8 mouse cellular contexts compared by ENCODE assay signal in the genomic region with DNA sequence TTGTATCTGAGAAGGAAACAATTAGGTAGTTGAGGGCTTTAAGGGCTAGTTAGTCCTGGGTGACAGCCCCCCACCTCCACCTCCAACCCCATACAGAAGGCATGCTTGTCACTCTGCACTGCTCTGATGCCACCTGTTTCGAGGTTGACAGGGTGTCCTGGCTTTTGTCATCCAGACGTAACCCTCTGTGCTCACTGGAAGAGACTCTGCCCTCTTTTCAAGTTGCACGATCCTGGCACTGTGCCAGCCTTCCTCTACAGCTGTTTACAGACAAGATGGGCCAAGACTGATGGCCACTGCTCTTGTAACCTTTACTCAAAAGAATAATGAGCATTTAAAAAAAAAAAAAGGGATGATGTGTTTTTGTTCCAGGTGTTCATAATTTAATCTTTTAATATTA. TPM values are rescaled to one million over a fixed set of nuclear protein-coding genes. Genes with fewer than 3 reads are reported as not detected.
DNase-seq lines count a peak whose midpoint lies in the region; ATAC-seq lines count a peak whose summit lies in the region.

No protein-coding gene starts in this region.

- DNase-seq in kidney, adult 18-20 months: peak; percentile 49
- peak; percentile 67 for DNase-seq in adrenal gland, postnatal 10 days
- DNase-seq in lung, postnatal 10 days: peak; percentile 40
- DNase-seq in right cerebral cortex, postnatal 14 days: no peak
- no peak for DNase-seq in embryo, embryonic 9.5 days (ENCODE audit: extremely low spot score)

- H3K4me1 ChIP-seq in kidney, embryonic 16.5 days (ENCODE audit: insufficient read depth, low read length): peaks cover 9% of the 10 kb centered on the region; the same call in 1 of the 2 replicates
- H3K4me1 ChIP-seq in heart, embryonic 14.5 days (ENCODE audit: control insufficient read depth in 2 of 2, insufficient read depth in 2 of 2, low read length in 2 of 2): peaks cover 9 to 30% of the 10 kb centered on the region in 2 experiments

- no peak overlapping the region for H3K4me3 ChIP-seq in kidney, embryonic 16.5 days (ENCODE audit: low read length)
- H3K4me3 ChIP-seq in heart, embryonic 14.5 days (ENCODE audit: control insufficient read depth in 1 of 2, insufficient read depth in 1 of 2, low read depth in 1 of 2, low read length in 2 of 2): no peak overlapping the region

- H3K36me3 ChIP-seq in kidney, embryonic 16.5 days (ENCODE audit: insufficient read depth, low read length): peaks cover 32% of the 10 kb centered on the region
- peaks cover 46% of the 10 kb centered on the region for H3K36me3 ChIP-seq in heart, embryonic 14.5 days (ENCODE audit: control insufficient read depth, insufficient read depth, low read length)

- H3K9ac ChIP-seq in kidney, embryonic 16.5 days (replicated peaks; ENCODE audit: low read length): no peak overlapping the region
- no peak overlapping the region for H3K9ac ChIP-seq in heart, embryonic 14.5 days (ENCODE audit: low read length)

- no peaks in the 10 kb centered on the region for H3K9me3 ChIP-seq in kidney, embryonic 16.5 days (ENCODE audit: low read length)
- no peaks in the 10 kb centered on the region for H3K9me3 ChIP-seq in heart, embryonic 14.5 days (ENCODE audit: control insufficient read depth, low read length)

- 46% methylated on average over 3 of the region's 3 CpGs for WGBS in kidney, embryonic 16.5 days
- WGBS in heart, embryonic 14.5 days: 5% methylated on average over 3 of the region's 3 CpGs

- H3K27ac ChIP-seq in kidney, embryonic 16.5 days (ENCODE audit: low read length): no peak overlapping the region
- peak overlapping the region in 1 of 2 experiments; percentile 60; a peak in 1 of 4 replicates for H3K27ac ChIP-seq in heart, embryonic 14.5 days (replicated peaks in 1 of 2; ENCODE audit: control insufficient read depth in 1 of 2, insufficient read depth in 1 of 2, low read depth in 2 of 2, low read length in 2 of 2)

- H3K27me3 ChIP-seq in kidney, embryonic 16.5 days (ENCODE audit: insufficient read depth, low read length): peaks cover 5% of the 10 kb centered on the region
- peaks cover 16% of the 10 kb centered on the region; the same call in 1 of the 2 replicates for H3K27me3 ChIP-seq in heart, embryonic 14.5 days (ENCODE audit: control insufficient read depth, insufficient read depth, low read length)

- ATAC-seq in kidney, embryonic 16.5 days (ENCODE audit: low FRiP score, low TSS enrichment): no peak
- ATAC-seq in heart, embryonic 14.5 days (ENCODE audit: insufficient number of reproducible peaks, insufficient read depth, low FRiP score, low read depth): peak; percentile 76
- no peak for ATAC-seq in megakaryocyte-erythroid progenitor cell, adult 5-6 weeks (replicated peaks; ENCODE audit: low FRiP score, low TSS enrichment, poor library complexity, severe bottlenecking)

- H3K4me2 ChIP-seq in kidney, embryonic 16.5 days (replicated peaks; ENCODE audit: low read depth, low read length): no peak overlapping the region
- H3K4me2 ChIP-seq in heart, embryonic 14.5 days (ENCODE audit: low read length): no peak overlapping the region

RNA-seq across cellular contexts. Expression of a gene that starts 2.9 kb away (rescaled TPM):
- 3.4 and 3.6 TPM in 2 replicates for polyA plus RNA-seq in kidney, embryonic 16.5 days (2015; fragmentation: Nextera tagmentation; extraction: Ambion mirVana)
- total RNA-seq in adrenal gland, postnatal 10 days (2021): 1 to 10 TPM; 3.6 to 4.5 TPM
- 0.89 and 1.6 TPM in 2 replicates for polyA plus RNA-seq in heart, embryonic 14.5 days (2014; fragmentation: Nextera tagmentation; extraction: Ambion mirVana)
- total RNA-seq in megakaryocyte-erythroid progenitor cell, adult 5-6 weeks (2014; fragmentation: Nextera tagmentation): 0.42 TPM in 1 of 2 replicates, not detected in the other
- not detected in 2 replicates for total RNA-seq in megakaryocyte-erythroid progenitor cell, adult 5-6 weeks (2017)

RNA-seq across cellular contexts. Expression of a gene that starts 22.0 kb away (rescaled TPM):
- polyA plus RNA-seq in kidney, embryonic 16.5 days (2015; fragmentation: Nextera tagmentation; extraction: Ambion mirVana): 102 and 113 TPM in 2 replicates
- total RNA-seq in adrenal gland, postnatal 10 days (2021): 10 to 100 TPM; 60.1 to 70.9 TPM
- polyA plus RNA-seq in heart, embryonic 14.5 days (2014; fragmentation: Nextera tagmentation; extraction: Ambion mirVana): 47.8 and 48.6 TPM in 2 replicates
- total RNA-seq in megakaryocyte-erythroid progenitor cell, adult 5-6 weeks (2014; fragmentation: Nextera tagmentation): 71.8 and 72.1 TPM in 2 replicates
- total RNA-seq in megakaryocyte-erythroid progenitor cell, adult 5-6 weeks (2017): 50.4 and 55.4 TPM in 2 replicates

RNA-seq across cellular contexts. Expression of a gene that starts 34.7 kb away (rescaled TPM):
- polyA plus RNA-seq in kidney, embryonic 16.5 days (2015; fragmentation: Nextera tagmentation; extraction: Ambion mirVana): 77.6 and 78.5 TPM in 2 replicates
- total RNA-seq in adrenal gland, postnatal 10 days (2021): 10 to 100 TPM; 28.5 to 31.7 TPM
- 31.9 and 40.7 TPM in 2 replicates for polyA plus RNA-seq in heart, embryonic 14.5 days (2014; fragmentation: Nextera tagmentation; extraction: Ambion mirVana)
- total RNA-seq in megakaryocyte-erythroid progenitor cell, adult 5-6 weeks (2014; fragmentation: Nextera tagmentation): 21.5 and 29.3 TPM in 2 replicates
- 21.6 and 33.5 TPM in 2 replicates for total RNA-seq in megakaryocyte-erythroid progenitor cell, adult 5-6 weeks (2017)

RNA-seq across cellular contexts. Expression of a gene that starts 44.4 kb away (rescaled TPM):
- 61.1 and 61.5 TPM in 2 replicates for polyA plus RNA-seq in kidney, embryonic 16.5 days (2015; fragmentation: Nextera tagmentation; extraction: Ambion mirVana)
- 10 to 100 TPM; 27.1 to 28.4 TPM for total RNA-seq in adrenal gland, postnatal 10 days (2021)
- polyA plus RNA-seq in heart, embryonic 14.5 days (2014; fragmentation: Nextera tagmentation; extraction: Ambion mirVana): 26.2 and 27.1 TPM in 2 replicates
- total RNA-seq in megakaryocyte-erythroid progenitor cell, adult 5-6 weeks (2014; fragmentation: Nextera tagmentation): 18.2 and 27.1 TPM in 2 replicates
- total RNA-seq in megakaryocyte-erythroid progenitor cell, adult 5-6 weeks (2017): 23.3 and 45.1 TPM in 2 replicates

Comparison
In these comparisons a context has a peak if more than half of its experiments do, and no peak if none do; other contexts are left out.
1. DNase-seq: peak in kidney, adult 18-20 months (single experiment), adrenal gland, postnatal 10 days (single experiment) and lung, postnatal 10 days (single experiment); none in right cerebral cortex, postnatal 14 days (single experiment) and embryo, embryonic 9.5 days (single experiment).